Mouse (Mus musculus): ENCODE data around the gene Tnk2. TPM values are rescaled to one million over a fixed set of nuclear protein-coding genes. Genes with fewer than 3 reads are reported as not detected.
A peak's percentile ranks its signal among the peaks of the same experiment; 100 is the strongest.

The Tnk2 gene
- polyA plus RNA-seq, 1 experiment from 2014 or later: 12.0 TPM

DNA sequence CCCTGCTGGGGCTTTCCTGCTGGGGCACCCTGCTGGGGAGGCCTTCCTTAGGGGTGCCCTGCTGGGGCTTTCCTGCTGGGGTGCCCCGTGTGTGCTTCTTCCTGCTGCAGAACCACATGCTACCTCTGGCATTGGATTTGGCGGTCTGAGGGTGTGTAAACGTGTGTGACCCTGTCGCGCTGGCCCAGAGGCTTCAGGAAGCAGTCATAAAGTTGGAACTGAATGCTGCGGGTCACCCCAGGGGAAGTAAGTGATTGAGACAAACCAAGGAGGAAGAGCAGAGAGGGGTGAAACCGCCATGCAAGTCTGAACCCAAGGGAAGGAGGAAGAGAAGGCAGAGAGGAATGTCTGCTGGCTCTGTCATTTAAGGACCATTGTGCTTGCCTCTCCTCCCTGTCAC is 54.9 kb downstream of the Tnk2 start:
- 32% methylated on average over 7 of the region's 7 CpGs for WGBS
- no peak overlapping the region for H3K4me2 ChIP-seq
- H3K36me3 ChIP-seq: no peaks in the 10 kb centered on the region
- H3K9ac ChIP-seq (replicated peaks): no peak overlapping the region
- no peak overlapping the region; the same call in 1 of the 2 replicates for H3K27ac ChIP-seq
- H3K4me1 ChIP-seq (replicated peaks): peaks cover 7% of the 10 kb centered on the region
- no peak for ATAC-seq (ENCODE audit: insufficient number of reproducible peaks, insufficient read depth, low FRiP score, low TSS enrichment, low read depth)
- no peaks in the 10 kb centered on the region for H3K9me3 ChIP-seq
- no peak overlapping the region for H3K4me3 ChIP-seq (replicated peaks)
- no peaks in the 10 kb centered on the region for H3K27me3 ChIP-seq

DNA sequence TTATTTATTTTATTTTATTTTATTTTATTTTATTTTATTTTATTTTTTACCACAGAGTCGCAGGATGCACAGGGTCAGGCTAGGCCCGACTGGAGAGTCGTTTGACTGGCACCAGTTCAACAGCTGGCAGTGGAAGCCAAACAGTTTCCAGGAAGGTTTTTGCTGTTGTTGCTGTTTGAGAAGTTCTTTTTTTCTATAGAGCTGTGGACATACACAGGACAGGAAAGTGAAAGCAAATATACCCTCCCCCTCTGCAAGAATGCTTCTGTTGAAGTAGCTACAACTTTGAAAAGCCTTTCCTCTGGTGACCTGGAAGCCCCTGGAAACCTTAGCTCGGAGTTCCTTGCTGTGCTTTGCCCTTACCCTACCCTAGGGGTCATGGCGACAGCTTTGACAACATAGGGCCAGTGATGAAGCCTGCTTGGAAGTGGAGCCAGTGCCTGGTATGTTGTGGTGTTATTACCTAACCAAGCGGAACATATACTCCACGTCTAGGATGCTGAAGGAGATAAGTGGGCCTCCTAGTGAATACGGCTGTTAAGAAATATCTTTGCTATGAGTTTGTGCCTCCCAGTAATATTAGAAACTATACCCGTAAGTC is 59.7 kb downstream of the Tnk2 start:
- Histone ChIP-seq H3K27me3 (peaks cover 11% of the 10 kb centered on the region; the same call in 1 of the 2 replicates), H3K27ac (no peak overlapping the region), H3K9ac (replicated peaks) (no peak overlapping the region), H3K4me3 (replicated peaks) (no peak overlapping the region), H3K36me3 (no peaks in the 10 kb centered on the region), H3K4me1 (replicated peaks) (peaks cover 17% of the 10 kb centered on the region), H3K9me3 (no peaks in the 10 kb centered on the region), H3K4me2 (no peak overlapping the region)
- WGBS: 83% methylated on average over 9 of the region's 9 CpGs
- ATAC-seq (ENCODE audit: insufficient number of reproducible peaks, insufficient read depth, low FRiP score, low TSS enrichment, low read depth): no peak

DNA sequence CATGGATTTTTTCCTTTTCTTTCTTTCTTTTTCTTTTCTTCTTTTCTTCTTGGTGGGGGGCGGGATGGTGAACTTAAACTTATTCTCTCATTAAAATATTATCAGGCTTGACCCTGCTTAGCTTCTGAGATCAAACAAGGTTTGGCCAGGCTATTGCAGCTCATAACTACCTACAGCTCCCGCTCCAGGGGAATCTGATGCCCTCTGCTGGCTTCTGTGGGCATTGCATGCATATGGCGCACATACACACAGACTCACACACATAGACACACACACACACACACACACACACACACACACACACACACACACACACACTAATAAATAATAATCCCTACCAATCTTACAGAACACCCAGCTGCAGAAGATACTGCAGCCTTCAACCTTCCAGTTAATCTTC is 61.9 kb downstream of the Tnk2 start:
- H3K4me2 ChIP-seq: no peak overlapping the region
- no peaks in the 10 kb centered on the region for H3K9me3 ChIP-seq
- H3K27ac ChIP-seq: no peak overlapping the region
- H3K9ac ChIP-seq (replicated peaks): no peak overlapping the region
- H3K4me1 ChIP-seq (replicated peaks): peaks cover 14% of the 10 kb centered on the region
- H3K27me3 ChIP-seq: peaks cover 13% of the 10 kb centered on the region; the same call in 1 of the 2 replicates
- no peak for ATAC-seq (ENCODE audit: insufficient number of reproducible peaks, insufficient read depth, low FRiP score, low TSS enrichment, low read depth)
- no peak overlapping the region for H3K4me3 ChIP-seq (replicated peaks)
- H3K36me3 ChIP-seq: no peaks in the 10 kb centered on the region
- WGBS: 92% methylated on average over 3 of the region's 3 CpGs

DNA sequence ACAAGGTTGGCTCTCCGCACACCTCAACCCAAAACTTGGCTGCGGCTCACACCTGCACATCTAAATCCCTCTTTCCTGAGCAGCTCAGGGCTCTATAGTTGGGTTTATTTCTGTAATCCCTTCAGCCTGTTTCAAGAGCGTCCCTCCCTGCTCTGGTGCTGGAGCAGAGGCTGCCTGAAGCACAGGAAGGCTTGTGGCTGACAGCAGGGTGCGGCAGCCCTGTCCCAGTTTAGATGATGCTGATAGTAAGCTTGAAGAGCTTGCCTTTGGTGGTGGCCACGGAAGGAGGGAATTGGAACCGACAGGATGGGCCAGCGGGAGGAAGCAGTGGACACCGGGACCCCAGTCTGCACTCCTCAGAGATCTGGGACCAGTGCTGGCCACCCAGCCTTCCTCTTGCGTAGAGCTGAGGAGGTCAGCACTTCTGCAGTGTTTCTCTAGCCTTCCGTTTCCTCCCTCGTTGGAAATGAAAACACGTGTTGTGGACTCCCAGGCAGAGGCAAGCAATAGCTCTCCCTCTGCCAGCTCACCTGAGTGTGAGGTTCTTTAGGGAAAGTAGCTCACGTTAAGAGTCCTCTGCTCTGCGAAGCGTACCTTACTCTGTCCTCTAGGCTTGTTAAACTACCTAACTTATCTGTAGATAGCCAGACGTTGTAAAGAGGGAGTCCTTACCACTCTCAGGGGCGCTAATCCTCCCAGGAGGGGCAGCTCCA is 63.6 kb downstream of the Tnk2 start:
- peaks cover 13% of the 10 kb centered on the region; the same call in 1 of the 2 replicates for H3K27me3 ChIP-seq
- no peaks in the 10 kb centered on the region for H3K36me3 ChIP-seq
- H3K4me1 ChIP-seq (replicated peaks): peaks cover 14% of the 10 kb centered on the region
- H3K9me3 ChIP-seq: no peaks in the 10 kb centered on the region
- no peak overlapping the region for H3K4me2 ChIP-seq
- whole genome bisulfite sequencing: 62% methylated on average over 17 of the region's 17 CpGs
- H3K4me3 ChIP-seq (replicated peaks): no peak overlapping the region
- no peak overlapping the region for H3K27ac ChIP-seq
- H3K9ac ChIP-seq (replicated peaks): no peak overlapping the region
- ATAC-seq (ENCODE audit: insufficient number of reproducible peaks, insufficient read depth, low FRiP score, low TSS enrichment, low read depth): no peak

DNA sequence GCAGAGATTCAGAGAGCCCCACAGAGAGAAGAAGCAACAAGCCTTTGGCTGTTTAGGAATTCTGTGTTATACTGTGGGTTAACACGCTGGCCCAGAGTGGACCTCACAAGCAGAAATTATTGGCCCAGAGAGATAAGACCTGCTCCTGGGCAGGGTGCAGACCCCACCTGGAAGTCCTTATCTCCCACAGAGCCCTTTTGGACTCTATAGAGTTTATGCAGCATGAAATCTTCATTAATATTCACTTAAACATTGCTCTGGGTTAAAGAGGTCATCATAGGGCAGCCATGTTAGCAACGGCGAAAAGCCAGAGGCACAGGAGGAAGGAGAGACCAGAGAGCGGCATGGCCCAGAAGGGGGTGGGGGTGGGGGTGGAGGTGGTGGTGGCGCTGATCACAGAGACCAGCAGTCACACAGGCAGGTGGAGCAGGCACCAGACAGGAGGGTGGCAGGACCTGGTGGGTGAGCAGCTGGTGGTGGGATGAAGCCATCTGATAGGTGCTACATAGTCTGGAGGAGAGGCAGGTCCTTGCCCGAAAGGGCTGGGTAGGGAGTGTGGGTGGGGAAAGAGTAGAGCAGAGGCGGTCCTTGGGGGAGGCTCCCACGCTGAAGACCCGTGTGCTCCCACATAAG is 64.3 kb downstream of the Tnk2 start:
- 0 out of 2 replicates have a peak, but pooled peaks have one; percentile 31 for ATAC-seq (ENCODE audit: insufficient number of reproducible peaks, insufficient read depth, low FRiP score, low TSS enrichment, low read depth)
- WGBS: 50% methylated on average over 9 of the region's 9 CpGs
- peaks cover 13% of the 10 kb centered on the region; the same call in 1 of the 2 replicates for H3K27me3 ChIP-seq

DNA sequence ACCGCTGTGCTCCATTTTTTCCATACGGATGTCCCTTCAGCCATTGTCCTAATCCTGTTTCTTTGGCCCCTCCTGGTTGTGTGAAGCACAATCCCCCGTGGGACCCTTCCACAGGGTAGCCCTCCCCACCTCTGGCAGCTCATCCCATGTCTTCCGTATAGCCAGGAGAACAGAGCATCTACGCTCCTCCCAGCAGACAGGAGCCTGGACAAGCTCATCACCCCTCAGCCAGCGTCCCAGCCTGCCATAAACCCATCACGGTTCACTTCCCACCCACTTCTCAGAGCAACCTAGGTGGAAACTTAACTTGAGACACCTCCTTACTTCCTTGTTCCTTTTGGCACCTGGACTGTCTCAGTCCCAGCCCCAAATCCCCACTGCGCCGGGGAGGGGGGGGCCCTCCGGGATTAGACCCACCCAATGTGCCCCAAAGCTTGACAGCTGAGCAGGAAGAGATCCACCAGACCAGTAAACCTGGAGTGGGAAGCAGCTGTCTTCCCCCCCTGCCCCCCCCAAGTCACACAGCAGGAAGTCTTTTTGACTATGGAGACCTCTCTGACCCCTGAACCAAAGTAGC is 64.9 kb downstream of the Tnk2 start:
- Histone ChIP-seq H3K4me1 (replicated peaks) (peaks cover 14% of the 10 kb centered on the region), H3K27me3 (peaks cover 15% of the 10 kb centered on the region), H3K27ac (no peak overlapping the region), H3K36me3 (no peaks in the 10 kb centered on the region), H3K4me2 (no peak overlapping the region), H3K4me3 (replicated peaks) (no peak overlapping the region), H3K9me3 (no peaks in the 10 kb centered on the region), H3K9ac (replicated peaks) (no peak overlapping the region)
- no peak for ATAC-seq (ENCODE audit: insufficient number of reproducible peaks, insufficient read depth, low FRiP score, low TSS enrichment, low read depth)
- 53% methylated on average over 10 of the region's 10 CpGs for WGBS

More for the DNA sequence above, 64.3 kb downstream of the Tnk2 start:
- H3K36me3 ChIP-seq: no peaks in the 10 kb centered on the region
- no peak overlapping the region for H3K4me3 ChIP-seq (replicated peaks)
- no peak overlapping the region for H3K4me2 ChIP-seq
- no peaks in the 10 kb centered on the region for H3K9me3 ChIP-seq
- H3K27ac ChIP-seq: no peak overlapping the region
- H3K9ac ChIP-seq (replicated peaks): no peak overlapping the region
- H3K4me1 ChIP-seq (replicated peaks): peaks cover 14% of the 10 kb centered on the region

DNA sequence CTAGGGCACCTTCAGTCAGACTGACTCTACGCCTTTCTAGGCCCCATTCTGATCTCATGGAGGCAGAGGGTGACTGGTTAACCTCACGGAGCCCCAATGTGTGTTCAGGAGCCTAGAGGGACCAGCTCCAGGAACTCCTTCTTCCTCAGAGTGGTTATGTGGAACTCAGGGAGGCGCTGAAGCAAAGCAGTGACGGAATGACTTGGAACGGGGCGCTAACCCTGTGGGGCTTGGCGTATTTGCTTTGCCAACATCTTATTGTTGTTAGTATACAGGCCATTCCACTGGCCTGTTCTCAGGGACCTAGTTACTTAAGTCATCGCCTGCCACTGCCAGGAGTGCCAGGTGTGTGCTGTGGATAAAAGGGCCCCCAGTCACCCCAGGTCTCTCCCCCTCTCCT is 65.4 kb downstream of the Tnk2 start:
- H3K9me3 ChIP-seq: no peaks in the 10 kb centered on the region
- ATAC-seq (ENCODE audit: insufficient number of reproducible peaks, insufficient read depth, low FRiP score, low TSS enrichment, low read depth): no peak
- H3K4me2 ChIP-seq: no peak overlapping the region
- no peaks in the 10 kb centered on the region for H3K36me3 ChIP-seq
- H3K27me3 ChIP-seq: peaks cover 16% of the 10 kb centered on the region
- H3K9ac ChIP-seq (replicated peaks): no peak overlapping the region
- H3K4me1 ChIP-seq (replicated peaks): peaks cover 14% of the 10 kb centered on the region
- 92% methylated on average over 8 of the region's 8 CpGs for WGBS
- no peak overlapping the region for H3K4me3 ChIP-seq (replicated peaks)
- H3K27ac ChIP-seq: no peak overlapping the region

DNA sequence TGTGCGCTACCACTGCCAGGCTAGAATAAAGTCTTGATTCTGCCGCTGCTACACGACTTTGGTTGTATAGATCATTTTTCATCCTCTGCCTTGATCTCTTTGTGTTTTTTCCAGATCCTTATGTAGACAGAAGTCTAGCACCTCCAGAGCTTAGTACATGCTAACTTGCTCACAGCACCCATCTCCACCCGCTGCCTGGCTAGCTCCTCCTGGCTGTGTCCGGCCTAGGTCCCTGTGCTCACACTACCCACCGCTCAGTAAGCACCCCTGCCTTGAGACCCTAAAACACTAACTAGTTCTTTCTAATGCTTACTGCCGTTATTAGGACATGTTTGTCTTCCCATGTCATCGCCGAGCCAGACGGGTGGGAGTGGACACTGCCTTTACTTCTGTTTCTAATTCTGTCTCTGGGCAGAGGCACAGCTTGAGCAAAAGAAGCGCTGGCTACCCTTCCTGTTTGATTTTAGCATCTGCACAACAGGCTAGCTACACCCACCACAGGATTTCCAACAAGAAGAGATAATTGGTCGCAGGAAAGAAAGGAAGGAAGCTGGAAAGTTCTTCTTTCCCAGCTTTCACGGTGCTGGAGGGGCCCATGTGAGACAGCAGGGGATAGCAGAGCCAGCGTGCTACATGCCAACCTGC is 66.9 kb downstream of the Tnk2 start:
- H3K4me3 ChIP-seq (replicated peaks): no peak overlapping the region
- no peak for ATAC-seq (ENCODE audit: insufficient number of reproducible peaks, insufficient read depth, low FRiP score, low TSS enrichment, low read depth)
- H3K9ac ChIP-seq (replicated peaks): no peak overlapping the region
- H3K36me3 ChIP-seq: no peaks in the 10 kb centered on the region
- WGBS: 63% methylated on average over 14 of the region's 14 CpGs
- no peak overlapping the region for H3K4me2 ChIP-seq
- H3K27ac ChIP-seq: no peak overlapping the region
- H3K9me3 ChIP-seq: no peaks in the 10 kb centered on the region
- peaks cover 30% of the 10 kb centered on the region for H3K27me3 ChIP-seq
- H3K4me1 ChIP-seq (replicated peaks): peaks cover 20% of the 10 kb centered on the region

DNA sequence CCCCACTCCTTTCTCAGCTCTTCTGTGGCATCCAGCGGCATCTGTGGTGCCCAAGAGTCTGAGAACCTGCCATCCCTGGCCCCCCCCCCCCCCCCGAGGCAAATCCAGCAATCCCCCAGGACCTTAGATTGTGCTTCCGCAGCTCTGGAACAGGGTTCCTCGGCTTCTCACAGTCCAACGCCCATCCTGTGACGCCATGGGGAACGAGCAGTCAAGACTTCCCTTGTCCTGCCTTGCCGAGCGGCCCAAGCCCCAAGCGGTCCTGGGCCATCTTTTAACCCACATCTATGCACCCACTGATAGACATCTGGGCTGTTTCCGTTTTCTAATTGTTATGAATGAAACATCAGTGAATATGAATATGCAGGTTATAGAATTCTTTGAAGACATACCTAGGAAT is 68.5 kb downstream of the Tnk2 start:
- Histone ChIP-seq H3K4me2 (no peak overlapping the region), H3K4me3 (replicated peaks) (no peak overlapping the region), H3K36me3 (no peaks in the 10 kb centered on the region), H3K27ac (no peak overlapping the region), H3K9me3 (no peaks in the 10 kb centered on the region), H3K27me3 (peaks cover 33% of the 10 kb centered on the region), H3K9ac (replicated peaks) (no peak overlapping the region), H3K4me1 (replicated peaks) (peaks cover 32% of the 10 kb centered on the region)
- no peak for ATAC-seq (ENCODE audit: insufficient number of reproducible peaks, insufficient read depth, low FRiP score, low TSS enrichment, low read depth)
- WGBS: 87% methylated on average over 11 of the region's 11 CpGs

DNA sequence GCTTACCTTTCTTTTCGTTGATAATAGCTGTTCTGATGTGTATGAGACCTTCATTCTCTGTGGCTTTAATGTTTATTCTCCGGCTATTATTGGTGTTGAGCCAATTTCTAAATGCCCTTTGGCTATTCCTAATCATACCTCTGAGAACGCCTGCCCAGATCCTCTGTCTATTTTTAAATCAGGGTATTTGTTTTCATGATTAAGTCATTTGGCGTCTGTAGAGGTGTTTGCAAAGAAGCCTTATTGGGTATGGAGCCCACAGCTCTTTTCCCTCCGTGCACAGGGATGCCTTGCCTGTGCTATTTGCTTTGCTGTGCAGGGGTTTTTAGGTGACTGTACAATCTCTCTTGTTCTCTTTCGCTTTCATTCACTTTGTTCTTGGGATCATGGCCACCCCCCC is 69.9 kb downstream of the Tnk2 start:
- Histone ChIP-seq H3K27me3 (peaks cover 27% of the 10 kb centered on the region), H3K36me3 (no peaks in the 10 kb centered on the region), H3K9me3 (no peaks in the 10 kb centered on the region), H3K4me1 (replicated peaks) (peaks cover 20% of the 10 kb centered on the region), H3K9ac (replicated peaks) (no peak overlapping the region), H3K27ac (no peak overlapping the region), H3K4me2 (no peak overlapping the region), H3K4me3 (replicated peaks) (no peak overlapping the region)
- ATAC-seq (ENCODE audit: insufficient number of reproducible peaks, insufficient read depth, low FRiP score, low TSS enrichment, low read depth): no peak
- WGBS: 69% methylated on average over 6 of the region's 6 CpGs

DNA sequence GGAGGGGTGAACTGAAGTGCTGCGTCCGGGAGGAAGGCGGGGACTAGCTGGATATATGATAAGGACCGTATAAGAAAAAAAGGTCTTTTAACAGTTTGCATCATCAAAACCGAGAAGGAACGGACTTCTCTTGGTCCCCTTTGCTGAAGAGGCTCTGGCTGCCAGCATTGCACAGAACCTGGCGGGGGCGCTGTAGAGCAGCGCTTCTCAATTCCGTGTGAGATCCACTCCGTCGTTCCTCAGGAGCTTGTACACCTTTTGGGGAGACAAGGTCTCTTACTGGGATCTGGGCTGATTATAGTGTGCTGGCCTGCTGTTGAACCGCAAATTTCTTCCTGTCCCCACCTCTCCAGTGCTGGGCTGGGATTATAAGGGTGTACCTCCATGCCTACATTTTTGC is 71.7 kb downstream of the Tnk2 start:
- peaks cover 33% of the 10 kb centered on the region for H3K27me3 ChIP-seq
- ATAC-seq (ENCODE audit: insufficient number of reproducible peaks, insufficient read depth, low FRiP score, low TSS enrichment, low read depth): no peak

More for the DNA sequence above, 71.7 kb downstream of the Tnk2 start:
- Histone ChIP-seq H3K4me3 (replicated peaks) (no peak overlapping the region), H3K4me2 (peak overlapping the region; percentile 15; the same call in 1 of the 2 replicates), H3K9me3 (no peaks in the 10 kb centered on the region), H3K27ac (no peak overlapping the region), H3K4me1 (replicated peaks) (peaks cover 20% of the 10 kb centered on the region), H3K9ac (replicated peaks) (no peak overlapping the region), H3K36me3 (no peaks in the 10 kb centered on the region)
- WGBS: 24% methylated on average over 13 of the region's 13 CpGs

All from limb, embryonic 12.5 days (tissue).